Mouse (Mus musculus): ENCODE measurements around the gene Prap1.
"Not testable (repeated sequence)": the region's sequence is repeated elsewhere in the genome, so short reads cannot be mapped to it uniquely, and the experiment has no call there.

Prap1 gene

DNA sequence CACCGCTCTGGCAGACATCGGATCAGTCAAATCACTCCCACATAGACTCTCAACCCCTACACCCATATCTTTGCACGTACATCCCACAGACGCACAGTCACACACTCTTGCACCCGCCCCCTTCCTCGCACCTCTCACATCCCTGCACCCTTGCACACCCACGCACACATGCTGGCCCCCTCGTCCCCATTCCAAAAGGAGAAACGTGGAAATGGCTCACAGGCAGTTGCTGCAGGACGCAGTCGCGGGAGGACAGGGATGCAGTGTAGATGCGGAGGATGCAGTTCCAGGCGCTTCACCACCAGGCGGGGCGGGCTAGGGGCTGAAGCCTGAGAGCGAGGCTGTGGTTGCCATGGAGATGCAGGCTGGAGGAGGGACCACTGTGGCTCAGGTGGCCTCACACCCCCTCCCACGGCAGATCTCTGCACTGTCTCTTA lies 10.9 kb upstream of the Prap1 start, which contains the start of gene Caly:
Caly (minus strand) TSS at position 307 of the 437 bp plus-strand sequence.
- DNase-seq (ENCODE audit: low spot score) = no peak

DNA sequence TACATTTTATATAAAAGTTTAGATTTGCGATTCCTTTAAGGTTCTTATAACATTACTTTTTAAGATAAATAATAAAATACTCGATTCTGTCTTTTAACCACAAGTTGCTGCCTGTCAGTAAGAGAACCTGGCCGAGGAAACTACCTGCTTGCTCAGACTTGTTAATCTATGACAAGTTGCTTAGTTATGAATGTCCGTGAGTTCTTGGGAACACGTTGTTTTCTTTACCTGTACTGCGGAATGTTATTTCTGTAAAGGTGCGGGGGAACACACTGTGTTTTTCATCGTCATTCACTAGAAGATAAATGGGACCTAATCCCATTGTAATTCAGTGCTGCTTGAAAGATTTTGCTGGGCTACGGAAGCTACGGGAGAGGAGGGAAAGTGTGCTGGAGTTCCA lies 2.6 kb upstream of the Prap1 start:
- no peak for DNase-seq (ENCODE audit: low spot score)

DNA sequence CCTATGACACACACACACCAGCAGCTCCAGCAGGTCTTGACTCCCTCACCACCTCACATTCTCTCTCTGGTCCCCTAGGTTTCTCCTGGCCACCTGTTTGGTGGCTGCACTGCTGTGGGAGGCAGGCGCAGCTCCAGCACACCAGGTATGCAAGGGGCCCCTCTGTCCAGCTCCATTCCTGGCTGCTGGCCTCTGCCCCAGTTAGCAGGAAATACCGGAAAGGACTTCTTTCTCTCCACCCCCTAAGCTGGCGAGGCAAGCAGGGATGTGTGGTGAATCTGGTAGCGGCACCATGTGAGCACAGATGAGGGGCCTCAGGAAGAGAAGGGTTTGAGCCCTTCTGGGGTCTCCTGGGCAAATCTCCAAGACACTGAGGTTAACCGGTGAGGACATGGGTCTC lies 1.8 kb downstream of the Prap1 start:
- DNase-seq (ENCODE audit: low spot score) = no peak

DNA sequence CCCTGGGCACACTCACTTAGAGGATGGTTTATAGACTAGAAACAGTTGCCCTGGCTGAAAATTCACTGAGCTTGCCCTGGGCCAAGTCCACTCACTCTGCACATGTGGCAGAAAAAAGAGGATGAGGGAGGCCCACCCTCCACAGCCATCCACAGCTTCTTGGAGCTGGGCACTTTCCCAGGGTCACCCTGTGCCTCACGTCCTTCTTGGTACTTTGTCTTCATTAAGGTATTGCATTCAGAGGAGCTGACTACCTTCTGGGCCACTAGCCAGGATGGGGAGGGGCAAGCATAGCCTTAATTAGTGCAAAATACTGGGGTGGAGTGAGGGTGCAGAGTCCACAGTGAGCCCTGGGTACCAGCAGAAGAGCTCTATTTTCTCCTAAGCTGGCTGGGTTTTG lies 2.4 kb downstream of the Prap1 start:
- DNase-seq (ENCODE audit: low spot score) = no peak

DNA sequence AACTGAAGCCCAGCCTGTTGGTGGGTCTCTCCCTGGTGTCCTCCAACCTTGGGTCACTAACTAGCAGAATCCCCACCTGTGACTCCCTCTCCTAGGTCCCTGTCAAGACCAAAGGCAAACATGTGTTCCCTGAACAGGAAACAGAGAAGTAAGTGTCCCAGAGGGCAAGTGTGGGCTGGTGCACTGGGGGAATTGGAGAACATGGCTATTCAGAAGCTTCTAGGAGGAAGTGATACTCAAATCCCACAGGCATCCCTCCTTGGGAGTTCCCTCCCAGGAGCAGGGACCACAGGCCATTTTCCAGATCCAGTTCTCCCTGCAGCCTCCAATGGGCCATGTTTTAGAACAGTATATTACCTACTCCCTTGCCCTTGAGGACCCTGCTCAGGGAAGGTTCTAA lies 2.9 kb downstream of the Prap1 start:
- no peak for DNase-seq (ENCODE audit: low spot score)

DNA sequence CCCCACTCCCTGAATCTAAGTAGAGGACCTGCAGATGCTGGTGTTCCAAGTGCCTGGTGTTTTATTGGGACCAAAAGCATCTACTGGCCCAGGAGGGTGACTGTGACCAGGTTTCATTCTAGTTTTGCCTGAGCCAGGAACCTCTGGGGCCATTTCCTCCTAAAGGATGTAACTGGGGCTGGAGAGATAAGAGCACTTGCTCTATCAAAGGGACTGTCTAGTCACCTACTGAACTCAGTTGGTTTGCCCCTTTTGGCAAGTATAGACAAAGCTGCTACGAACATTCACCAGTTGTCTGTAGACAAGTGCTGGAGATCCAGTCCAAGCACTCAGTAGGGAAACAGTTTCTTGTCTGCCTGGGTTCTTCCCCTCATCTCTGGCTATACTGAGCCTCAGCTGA lies 5.3 kb downstream of the Prap1 start:
- no peak for DNase-seq (ENCODE audit: low spot score)

DNA sequence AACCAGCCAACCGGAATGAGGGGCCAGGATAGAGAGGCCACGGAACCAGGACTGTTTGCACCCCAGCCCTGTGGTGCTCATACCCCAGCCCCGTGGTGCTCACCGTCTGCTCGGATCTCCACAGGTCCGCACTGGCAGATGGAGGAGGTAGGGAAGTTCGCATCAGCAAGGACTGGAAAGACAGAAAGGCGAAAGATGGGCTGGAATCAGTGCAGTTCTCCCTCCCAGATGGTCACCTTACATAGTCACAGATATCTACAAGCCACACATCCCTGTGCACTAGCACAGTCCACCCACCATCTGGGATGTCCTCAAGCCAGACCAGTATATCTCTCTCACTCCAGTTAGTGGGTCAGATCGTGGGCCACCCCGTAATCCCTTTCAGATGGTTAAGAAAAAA lies 8.3 kb downstream of the Prap1 start:
- no peak for DNase-seq (ENCODE audit: low spot score)

DNA sequence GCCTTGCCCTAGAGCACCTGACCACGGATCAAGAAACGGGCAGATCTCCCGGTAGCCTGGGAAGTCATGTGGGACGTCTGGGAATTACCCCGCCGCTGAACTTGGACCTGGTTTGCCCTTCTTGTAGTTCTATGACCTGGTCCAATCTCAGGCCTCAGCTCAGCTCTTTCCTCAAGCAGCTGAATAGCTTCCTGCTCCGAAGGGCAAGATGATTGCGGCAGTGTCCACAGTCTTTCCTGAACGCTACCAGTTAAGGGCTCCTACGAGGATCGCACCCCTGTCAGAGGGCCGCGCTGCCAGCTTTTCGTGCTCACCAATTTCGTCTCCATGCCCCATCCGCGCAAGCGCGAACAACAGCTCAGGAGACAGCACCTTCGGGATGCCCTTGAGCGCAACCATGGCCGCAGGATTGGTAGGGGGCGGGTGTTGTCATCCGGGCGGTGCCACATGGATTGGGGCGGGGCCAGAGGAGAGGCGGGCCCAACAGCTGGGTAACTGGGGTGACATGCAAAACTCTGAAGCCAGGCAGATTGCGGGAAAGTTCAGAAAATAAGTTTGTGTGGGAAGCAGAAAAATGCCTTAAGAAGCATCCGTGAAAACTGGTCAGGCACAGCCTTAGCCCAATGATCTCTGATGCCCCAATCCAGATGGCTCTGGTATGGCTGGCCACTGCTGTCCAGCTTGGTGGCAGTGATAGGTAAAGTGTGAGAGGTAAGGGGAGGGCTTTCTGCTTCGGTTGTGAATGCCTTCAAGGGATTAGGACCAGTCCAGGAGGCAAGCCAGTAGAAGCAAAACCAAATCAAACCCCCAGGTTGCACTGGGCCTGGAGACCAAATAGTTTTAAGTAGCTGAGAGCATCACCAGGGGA lies 9.0 kb downstream of the Prap1 start, which contains the start of gene Fuom:
Fuom (minus strand) TSS at position 449 of the 868 bp plus-strand sequence.
- DNase-seq (ENCODE audit: low spot score) = peak; percentile 62

GRCm38 (mm10) chr7:140104009-140104408 lies 10.8 kb downstream of the Prap1 start:
- DNase-seq (ENCODE audit: low spot score) = no peak

- DNase-seq (ENCODE audit: low spot score) = no peak
Observed at GRCm38 (mm10) chr7:140111943-140112342, 18.7 kb downstream of the Prap1 start.

DNA sequence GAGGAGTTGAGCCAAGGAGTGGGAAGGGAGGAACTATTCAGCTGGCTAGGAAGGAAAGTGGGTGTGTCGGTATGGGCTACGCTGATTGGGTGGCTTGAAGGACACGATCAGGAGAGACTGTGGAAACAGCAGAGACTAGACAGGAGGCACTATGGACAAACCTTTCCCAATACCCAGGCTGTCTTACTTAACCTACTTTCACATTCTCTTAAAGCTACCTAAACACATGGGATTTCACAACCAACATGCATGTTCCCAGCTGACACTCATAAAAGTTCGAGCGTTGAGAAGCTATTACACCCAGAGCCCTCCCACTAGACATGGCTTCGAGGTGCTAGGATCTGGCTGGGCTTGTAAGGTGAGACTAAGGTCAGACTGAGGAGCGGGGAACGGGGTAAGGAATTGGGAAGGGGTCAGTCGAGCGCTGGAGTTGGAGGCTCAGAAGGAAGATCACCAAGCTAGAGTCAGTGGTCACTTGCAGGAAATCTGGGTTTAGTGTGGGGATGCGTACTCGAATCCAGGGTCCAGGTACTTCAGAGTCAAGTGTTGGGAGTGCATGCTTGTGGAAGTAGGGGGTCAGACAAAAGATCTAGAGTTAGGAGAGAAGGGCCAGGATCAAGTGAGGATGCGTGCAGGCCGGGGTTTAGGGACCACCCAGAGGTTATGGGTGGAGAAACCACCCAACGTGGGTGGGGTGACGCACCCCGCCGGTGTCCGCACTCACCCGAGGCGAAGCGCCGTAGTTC lies 22.6 kb downstream of the Prap1 start, which contains the start of gene Paox:
Paox (plus strand) TSS at position 217 of the 746 bp plus-strand sequence.
- DNase-seq (ENCODE audit: low spot score) = peak; percentile 92

DNA sequence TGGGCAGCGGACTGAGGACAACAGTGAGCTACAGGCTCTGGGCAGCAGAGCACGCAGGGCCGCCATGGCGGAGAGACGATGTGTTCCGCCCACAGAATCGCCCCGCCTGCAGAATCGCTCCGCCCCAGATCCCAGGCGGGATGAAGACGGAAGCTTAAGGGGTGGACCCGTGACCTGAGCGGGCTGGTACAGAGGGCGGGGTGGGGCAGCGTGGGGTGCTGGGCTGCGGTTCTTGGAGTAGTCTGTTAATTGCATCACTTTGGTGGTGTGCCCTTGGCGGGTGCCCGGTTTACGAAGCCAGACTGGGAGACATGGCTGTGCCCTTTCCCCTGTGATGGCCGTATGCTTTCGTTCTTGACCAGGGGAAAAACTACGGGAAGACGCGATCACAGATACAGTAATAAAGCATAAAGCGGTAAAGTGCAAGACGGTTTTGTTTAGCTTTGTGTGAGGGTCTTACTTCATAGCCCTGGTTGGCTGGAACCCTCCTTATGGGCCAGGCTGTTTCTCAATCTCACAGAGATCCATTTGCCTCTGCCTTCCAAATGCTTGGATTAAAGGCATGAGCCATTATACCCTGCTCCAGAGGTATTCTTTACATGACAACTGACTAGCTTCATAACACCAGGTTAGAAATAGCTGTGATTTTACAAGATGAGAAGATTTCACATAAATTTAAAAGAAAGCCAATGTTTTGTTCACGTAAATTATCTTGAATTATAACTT lies 23.3 kb downstream of the Prap1 start, which contains the start of gene Echs1:
Echs1 (minus strand) TSS at position 148 of the 726 bp plus-strand sequence.
- peak; percentile 93 for DNase-seq (ENCODE audit: low spot score)

DNA sequence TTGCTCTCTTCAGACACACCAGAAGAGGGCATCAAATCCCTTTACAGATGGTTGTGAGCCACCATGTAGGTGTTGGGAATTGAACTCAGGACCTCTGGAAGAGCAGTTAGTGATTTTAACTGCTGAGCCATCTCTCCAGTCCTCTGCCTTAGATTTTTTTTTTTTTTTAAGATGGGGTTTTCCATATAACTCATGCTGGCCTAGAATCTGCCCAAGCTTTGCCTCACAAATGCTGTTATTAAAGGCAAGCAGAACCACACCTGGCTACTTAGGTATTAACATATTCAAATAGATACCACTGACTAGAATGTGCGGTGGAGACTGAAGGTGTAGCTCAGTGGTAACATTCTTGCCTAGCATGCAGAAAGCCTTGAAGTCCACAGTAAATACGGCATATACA lies 27.3 kb downstream of the Prap1 start:
- no peak for DNase-seq (ENCODE audit: low spot score)

DNA sequence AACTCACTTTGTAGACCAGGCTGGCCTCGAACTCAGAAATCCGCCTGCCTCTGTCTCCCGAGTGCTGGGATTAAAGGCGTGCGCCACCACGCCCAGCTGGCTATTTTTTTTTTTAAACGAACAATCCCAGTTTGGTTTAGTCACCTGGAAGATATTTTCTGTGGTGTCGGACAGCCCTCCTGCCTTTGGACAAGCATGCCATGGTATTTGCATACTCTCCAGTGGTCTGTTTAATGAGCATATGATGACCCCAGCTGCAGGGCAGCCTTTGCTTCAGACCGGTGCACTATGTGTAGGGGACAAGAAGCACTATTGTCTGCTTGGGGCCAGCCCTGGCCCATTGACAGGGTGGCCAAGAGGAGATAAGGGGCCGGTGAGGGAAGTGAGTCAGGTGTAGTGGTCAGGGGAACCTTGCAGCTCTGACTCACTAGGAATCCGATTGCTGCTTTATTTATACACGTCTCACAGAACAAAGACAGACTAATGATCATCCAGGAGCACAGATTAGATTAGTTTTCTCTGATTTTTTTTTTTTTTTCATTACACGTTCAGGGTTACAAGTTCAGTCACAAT lies 28.2 kb downstream of the Prap1 start:
- DNase-seq (ENCODE audit: low spot score) = no peak

GRCm38 (mm10) chr7:140122765-140123164 lies 29.6 kb downstream of the Prap1 start:
- DNase-seq (ENCODE audit: low spot score) = no peak

DNA sequence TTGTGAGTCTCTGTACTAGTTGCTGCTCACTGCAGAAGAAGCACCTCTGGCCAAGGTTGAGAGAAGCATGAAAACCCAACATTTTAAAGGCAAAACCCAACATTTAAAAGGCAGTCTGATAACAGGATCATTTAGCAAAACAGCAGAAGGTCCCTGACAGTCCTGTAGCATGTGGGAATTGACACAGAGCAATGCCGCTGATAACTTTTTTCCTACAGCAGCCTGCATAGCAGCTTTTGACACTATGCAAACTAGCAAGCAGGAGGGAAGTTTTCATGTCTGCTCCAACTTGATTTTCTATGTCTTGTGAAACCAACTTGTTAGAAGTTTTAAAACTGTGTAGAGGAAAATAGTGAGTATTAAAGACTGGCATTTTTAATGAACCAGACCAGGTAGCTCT lies 31.2 kb downstream of the Prap1 start:
- no peak for DNase-seq (ENCODE audit: low spot score)

GRCm38 (mm10) chr7:140125278-140126021 lies 32.3 kb downstream of the Prap1 start:
- peak; percentile 89 for DNase-seq (ENCODE audit: low spot score)

GRCm38 (mm10) chr7:140126022-140126350 lies 32.8 kb downstream of the Prap1 start:
- no peak for DNase-seq (ENCODE audit: low spot score)

GRCm38 (mm10) chr7:140126934-140127333 lies 33.7 kb downstream of the Prap1 start:
- DNase-seq (ENCODE audit: low spot score) = no peak

DNA sequence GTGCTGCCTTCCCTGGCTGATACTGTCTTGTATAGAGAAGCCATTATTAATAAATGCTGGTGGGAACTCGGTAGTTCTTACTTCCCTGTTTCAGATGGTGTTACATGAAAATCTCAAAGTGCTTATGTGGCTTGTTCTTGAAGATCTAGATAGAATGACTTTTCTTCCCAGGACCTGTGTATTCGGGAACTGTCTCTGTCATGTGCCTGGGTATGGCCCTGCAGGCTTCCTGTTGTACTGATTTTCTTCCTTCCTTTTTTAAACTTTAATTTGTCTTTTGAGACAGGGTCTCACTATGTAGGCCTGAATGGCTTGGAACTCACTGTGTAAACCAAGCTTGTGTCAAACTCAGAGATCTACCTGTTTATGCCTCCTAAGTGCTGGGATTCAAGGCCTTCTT lies 34.7 kb downstream of the Prap1 start:
- DNase-seq (ENCODE audit: low spot score) = no peak

DNA sequence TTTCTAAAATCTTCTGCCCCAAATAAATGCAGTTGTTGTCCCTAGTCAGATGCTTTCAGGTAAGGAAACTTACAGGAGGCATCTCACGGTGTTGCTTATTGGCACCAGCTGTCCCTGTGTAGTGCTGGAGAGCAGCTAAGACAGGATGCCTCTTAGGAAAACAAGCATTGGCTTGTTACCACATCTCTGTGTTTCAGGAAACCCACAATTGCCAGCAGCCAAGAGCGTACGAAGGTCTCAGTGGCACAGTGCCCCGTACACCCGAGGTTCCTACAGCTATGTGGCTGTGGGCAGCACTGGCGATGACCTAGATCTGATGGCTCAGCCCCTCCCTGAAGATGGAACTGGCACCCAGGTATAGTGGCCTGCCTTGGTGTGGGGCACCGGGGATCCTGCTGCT lies 39.0 kb downstream of the Prap1 start:
- DNase-seq (ENCODE audit: low spot score) = not testable (repeated sequence)
